Mouse (Mus musculus): ENCODE results near the gene Tnik. TPM values are rescaled to one million over a fixed set of nuclear protein-coding genes. Genes with fewer than 3 reads are reported as not detected.

Gene Tnik
- total RNA-seq (2023): 186 TPM

DNA sequence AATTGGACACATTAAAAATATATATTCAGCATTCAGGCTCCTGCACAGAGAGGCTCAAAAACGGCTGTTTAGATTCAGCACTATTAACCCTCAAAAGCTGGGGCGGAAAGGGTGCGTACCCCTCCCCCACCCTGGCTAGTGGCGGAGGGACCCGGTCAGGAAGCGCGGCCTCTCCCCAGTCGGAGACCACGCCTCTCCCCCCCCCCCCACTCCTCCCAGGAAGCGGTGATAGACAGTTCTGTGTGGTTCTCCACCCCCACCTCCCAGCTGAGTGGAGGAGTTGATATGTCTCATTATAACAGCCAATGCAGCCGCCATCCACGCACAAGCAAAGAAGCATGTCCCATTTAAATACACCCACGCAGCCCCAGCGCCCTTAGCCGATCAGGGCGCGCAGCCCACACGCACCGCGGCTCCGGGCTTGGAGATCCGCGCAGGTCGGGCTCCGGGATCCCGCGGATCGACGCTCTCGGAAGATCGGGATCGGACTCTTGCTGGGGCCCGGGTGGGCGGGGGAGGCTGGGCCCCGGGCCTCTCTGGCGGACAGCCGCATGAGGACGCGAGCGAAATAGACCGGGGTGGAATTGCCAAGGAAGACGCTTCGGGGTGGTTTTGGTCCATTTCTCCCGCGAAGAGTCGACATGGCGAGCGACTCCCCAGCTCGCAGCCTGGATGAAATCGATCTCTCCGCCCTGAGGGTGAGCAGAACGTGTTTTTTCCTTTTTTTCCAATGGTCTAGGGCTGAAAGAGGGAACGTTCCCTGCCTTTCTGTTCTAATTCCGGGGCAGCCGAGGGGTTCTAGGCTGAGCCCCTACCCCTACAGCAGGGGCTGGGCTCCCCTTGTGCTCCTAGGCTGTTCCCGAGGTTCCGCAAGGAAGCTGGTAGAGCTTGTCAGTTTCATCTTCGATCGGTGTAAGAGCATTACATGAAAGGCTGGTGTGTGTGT is at the start of gene Tnik:
Tnik (plus strand) TSS at position 213 of the 946 bp plus-strand sequence.

DNA sequence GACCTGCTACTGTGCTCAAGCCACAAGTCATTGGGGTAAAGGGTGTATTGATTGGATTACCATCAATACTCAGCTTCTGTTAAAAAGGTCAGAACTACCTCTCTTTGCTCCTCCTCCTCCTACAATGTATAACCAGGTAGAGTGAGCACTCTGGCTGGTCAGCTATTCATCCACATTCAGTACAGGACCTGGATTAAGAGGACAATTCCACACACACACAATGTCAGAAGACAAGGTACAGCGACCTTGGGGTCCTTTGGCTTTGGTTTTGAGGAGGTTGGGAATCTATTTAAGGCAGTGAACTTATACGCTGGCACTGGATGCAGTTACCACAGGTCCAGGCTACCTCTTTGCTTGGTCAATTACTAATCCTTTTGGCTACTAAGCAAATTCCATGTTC is 434.8 kb downstream of the Tnik start, which contains the start of gene Slc2a2:
Slc2a2 (plus strand) TSS at position 107 of the 400 bp plus-strand sequence.

